Mouse (Mus musculus): ENCODE results near the gene Amz2. TPM values are rescaled to one million over a fixed set of nuclear protein-coding genes. Genes with fewer than 3 reads are reported as not detected.

The Amz2 gene
- polyA plus RNA-seq (2015; fragmentation: Nextera tagmentation; extraction: Ambion mirVana): 57.6 and 58.4 TPM in 2 replicates

GRCm38 (mm10) chr11:109425392-109426271, at the start of gene Amz2:
Gene Amz2 (plus strand): TSS chr11:109425946.
- no peaks in the 10 kb centered on the region for H3K27me3 ChIP-seq
- 0 out of 2 replicates have a peak, but pooled peaks cover 5% of the 10 kb centered on the region for H3K9me3 ChIP-seq (replicated peaks)
- peak within 1 kb of the TSS; percentile 87 for H3K27ac ChIP-seq
- WGBS: under 1% methylated on average over 63 of the region's 65 CpGs
- peak within 1 kb of the TSS; percentile 69 for H3K4me2 ChIP-seq
- peak; percentile 95 for ATAC-seq
- H3K4me3 ChIP-seq: peak within 1 kb of the TSS; percentile 68
- peaks cover 10% of the 10 kb centered on the region for H3K4me1 ChIP-seq
- peaks cover 25% of the 10 kb centered on the region for H3K36me3 ChIP-seq (ENCODE audit: poor library complexity, severe bottlenecking)
- peak within 1 kb of the TSS; percentile 77 for H3K9ac ChIP-seq

- WGBS: 54% methylated on average over 7 of the region's 7 CpGs
- H3K4me2 ChIP-seq: no peak overlapping the region
- no peak overlapping the region for H3K4me3 ChIP-seq
- peak overlapping the region; percentile 51 for H3K27ac ChIP-seq
- no peaks in the 10 kb centered on the region for H3K9me3 ChIP-seq (replicated peaks)
- peak; percentile 74 for ATAC-seq
- no peak overlapping the region for H3K9ac ChIP-seq
- H3K4me1 ChIP-seq: peaks cover 29% of the 10 kb centered on the region
- no peaks in the 10 kb centered on the region for H3K27me3 ChIP-seq
- peaks cover 10% of the 10 kb centered on the region; the same call in 1 of the 2 replicates for H3K36me3 ChIP-seq (ENCODE audit: poor library complexity, severe bottlenecking)
These were observed 49.1 kb upstream of the Amz2 start for GRCm38 (mm10) chr11:109376484-109377143.

- peaks cover 29% of the 10 kb centered on the region for H3K4me1 ChIP-seq
- ATAC-seq: peak; percentile 65
- H3K36me3 ChIP-seq (ENCODE audit: poor library complexity, severe bottlenecking): peaks cover 7% of the 10 kb centered on the region; the same call in 1 of the 2 replicates
- no peak overlapping the region for H3K4me3 ChIP-seq
- peak overlapping the region; percentile 10; the same call in 1 of the 2 replicates for H3K9ac ChIP-seq
- H3K27me3 ChIP-seq: no peaks in the 10 kb centered on the region
- H3K4me2 ChIP-seq: 0 out of 2 replicates have a peak overlapping the region, but pooled peaks have one; percentile 4
- H3K9me3 ChIP-seq (replicated peaks): no peaks in the 10 kb centered on the region
- peak overlapping the region; percentile 51; the same call in 1 of the 2 replicates for H3K27ac ChIP-seq
- WGBS: 40% methylated on average over 10 of the region's 10 CpGs
These were observed 48.3 kb upstream of the Amz2 start for GRCm38 (mm10) chr11:109377477-109377876.

GRCm38 (mm10) chr11:109378051-109378450, 47.7 kb upstream of the Amz2 start:
- 69% methylated on average over 7 of the region's 7 CpGs for WGBS
- H3K4me2 ChIP-seq: no peak overlapping the region
- ATAC-seq: no peak
- H3K9me3 ChIP-seq (replicated peaks): no peaks in the 10 kb centered on the region
- no peak overlapping the region for H3K9ac ChIP-seq
- H3K27me3 ChIP-seq: no peaks in the 10 kb centered on the region
- H3K36me3 ChIP-seq (ENCODE audit: poor library complexity, severe bottlenecking): peaks cover 7% of the 10 kb centered on the region; the same call in 1 of the 2 replicates
- H3K4me3 ChIP-seq: no peak overlapping the region
- H3K4me1 ChIP-seq: peaks cover 29% of the 10 kb centered on the region
- H3K27ac ChIP-seq: no peak overlapping the region

- Histone ChIP-seq H3K27ac (no peak overlapping the region), H3K9ac (no peak overlapping the region), H3K27me3 (no peaks in the 10 kb centered on the region), H3K9me3 (replicated peaks) (no peaks in the 10 kb centered on the region), H3K4me2 (no peak overlapping the region), H3K36me3 (ENCODE audit: poor library complexity, severe bottlenecking) (no peaks in the 10 kb centered on the region), H3K4me3 (no peak overlapping the region), H3K4me1 (peaks cover 27% of the 10 kb centered on the region)
- no peak for ATAC-seq
- WGBS: 87% methylated on average over 5 of the region's 5 CpGs
These were observed 45.1 kb upstream of the Amz2 start for GRCm38 (mm10) chr11:109380662-109381061.

GRCm38 (mm10) chr11:109385296-109385695, 40.5 kb upstream of the Amz2 start:
- Histone ChIP-seq H3K27me3 (no peaks in the 10 kb centered on the region), H3K9ac (no peak overlapping the region), H3K9me3 (replicated peaks) (no peaks in the 10 kb centered on the region), H3K4me1 (no peaks in the 10 kb centered on the region), H3K27ac (no peak overlapping the region), H3K4me2 (no peak overlapping the region), H3K4me3 (no peak overlapping the region), H3K36me3 (ENCODE audit: poor library complexity, severe bottlenecking) (no peaks in the 10 kb centered on the region)
- WGBS: 94% methylated on average over 8 of the region's 8 CpGs
- ATAC-seq: no peak

- no peaks in the 10 kb centered on the region for H3K27me3 ChIP-seq
These were observed 36.7 kb upstream of the Amz2 start for GRCm38 (mm10) chr11:109389046-109389445.

GRCm38 (mm10) chr11:109391200-109391599, 34.5 kb upstream of the Amz2 start:
- Histone ChIP-seq H3K27ac (no peak overlapping the region), H3K9me3 (replicated peaks) (no peaks in the 10 kb centered on the region), H3K9ac (no peak overlapping the region), H3K27me3 (no peaks in the 10 kb centered on the region), H3K4me3 (no peak overlapping the region), H3K4me1 (no peaks in the 10 kb centered on the region), H3K36me3 (ENCODE audit: poor library complexity, severe bottlenecking) (peaks cover 15% of the 10 kb centered on the region), H3K4me2 (no peak overlapping the region)
- 89% methylated on average over 7 of the region's 7 CpGs for WGBS
- ATAC-seq: no peak

More at GRCm38 (mm10) chr11:109389046-109389445, 36.7 kb upstream of the Amz2 start:
- Histone ChIP-seq H3K36me3 (ENCODE audit: poor library complexity, severe bottlenecking) (no peaks in the 10 kb centered on the region; the same call in 1 of the 2 replicates), H3K9me3 (replicated peaks) (no peaks in the 10 kb centered on the region), H3K4me1 (no peaks in the 10 kb centered on the region), H3K4me3 (no peak overlapping the region), H3K4me2 (no peak overlapping the region), H3K9ac (no peak overlapping the region), H3K27ac (no peak overlapping the region)
- WGBS: 83% methylated on average over 5 of the region's 5 CpGs
- no peak for ATAC-seq

- 62% methylated on average over 7 of the region's 7 CpGs for WGBS
- Histone ChIP-seq H3K4me1 (no peaks in the 10 kb centered on the region), H3K27me3 (no peaks in the 10 kb centered on the region), H3K27ac (no peak overlapping the region), H3K36me3 (ENCODE audit: poor library complexity, severe bottlenecking) (peaks cover 21% of the 10 kb centered on the region), H3K9ac (no peak overlapping the region), H3K4me3 (no peak overlapping the region), H3K4me2 (no peak overlapping the region), H3K9me3 (replicated peaks) (no peaks in the 10 kb centered on the region)
- ATAC-seq: no peak
These were observed 34.0 kb upstream of the Amz2 start for GRCm38 (mm10) chr11:109391760-109392159.

- H3K4me3 ChIP-seq: no peak overlapping the region
- H3K9me3 ChIP-seq (replicated peaks): no peaks in the 10 kb centered on the region
- no peak overlapping the region for H3K4me2 ChIP-seq
- 91% methylated on average over 9 of the region's 9 CpGs for WGBS
- H3K27ac ChIP-seq: no peak overlapping the region
- no peaks in the 10 kb centered on the region for H3K27me3 ChIP-seq
- peaks cover 28% of the 10 kb centered on the region for H3K36me3 ChIP-seq (ENCODE audit: poor library complexity, severe bottlenecking)
- no peak for ATAC-seq
- H3K9ac ChIP-seq: no peak overlapping the region
- no peaks in the 10 kb centered on the region for H3K4me1 ChIP-seq
These were observed 33.1 kb upstream of the Amz2 start for GRCm38 (mm10) chr11:109392601-109393000.

GRCm38 (mm10) chr11:109394758-109395157, 31.0 kb upstream of the Amz2 start:
- no peak overlapping the region for H3K27ac ChIP-seq
- peaks cover 46% of the 10 kb centered on the region for H3K36me3 ChIP-seq (ENCODE audit: poor library complexity, severe bottlenecking)
- H3K27me3 ChIP-seq: no peaks in the 10 kb centered on the region
- no peak overlapping the region for H3K4me3 ChIP-seq
- no peak overlapping the region for H3K4me2 ChIP-seq
- H3K9me3 ChIP-seq (replicated peaks): no peaks in the 10 kb centered on the region
- no peak overlapping the region for H3K9ac ChIP-seq
- ATAC-seq: no peak
- 92% methylated on average over 9 of the region's 9 CpGs for WGBS
- no peaks in the 10 kb centered on the region for H3K4me1 ChIP-seq

GRCm38 (mm10) chr11:109395291-109395690, 30.5 kb upstream of the Amz2 start:
- no peak for ATAC-seq
- Histone ChIP-seq H3K36me3 (ENCODE audit: poor library complexity, severe bottlenecking) (peaks cover 46% of the 10 kb centered on the region), H3K4me2 (no peak overlapping the region), H3K4me1 (no peaks in the 10 kb centered on the region), H3K27ac (no peak overlapping the region), H3K9ac (no peak overlapping the region), H3K27me3 (no peaks in the 10 kb centered on the region), H3K4me3 (no peak overlapping the region), H3K9me3 (replicated peaks) (no peaks in the 10 kb centered on the region)
- WGBS: 95% methylated on average over 9 of the region's 9 CpGs

Measured in forebrain, embryonic 13.5 days (tissue).